Mouse (Mus musculus) ovary, postnatal 10 days (tissue): ENCODE measurements around the gene Hist1h2bl.
"Not testable (repeated sequence)": the region's sequence is repeated elsewhere in the genome, so short reads cannot be mapped to it uniquely, and the experiment has no call there.

Source experiments
- DNase-seq: peaks from one replicate; pipeline ENCODE4 v3.0.0; 2022; ENCODE audit warnings: low spot score

The Hist1h2bl gene

DNA sequence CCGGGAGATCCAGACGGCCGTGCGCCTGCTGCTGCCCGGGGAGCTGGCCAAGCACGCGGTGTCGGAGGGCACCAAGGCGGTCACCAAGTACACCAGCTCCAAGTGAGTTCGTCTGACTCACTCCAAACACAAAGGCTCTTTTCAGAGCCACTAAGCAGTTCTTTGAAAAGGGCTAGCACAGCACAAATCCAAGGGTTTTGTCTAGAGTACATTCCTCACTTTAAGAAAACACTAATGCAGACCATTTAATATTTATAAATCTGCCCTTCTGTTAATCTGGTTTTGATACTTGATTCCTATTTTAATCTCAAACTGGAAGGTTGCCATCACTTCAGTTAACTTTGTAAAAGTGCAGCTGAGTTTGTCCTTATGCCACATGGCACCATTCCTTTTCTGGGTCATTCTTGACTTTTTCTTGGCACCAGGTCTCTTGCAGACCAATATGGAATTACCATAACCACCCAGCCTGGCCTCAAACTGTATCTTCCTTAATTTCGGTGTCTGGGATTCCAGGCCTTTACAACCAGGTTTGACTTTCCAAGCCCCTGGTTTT is 6.5 kb upstream of the Hist1h2bl start:
- no peak for DNase-seq

DNA sequence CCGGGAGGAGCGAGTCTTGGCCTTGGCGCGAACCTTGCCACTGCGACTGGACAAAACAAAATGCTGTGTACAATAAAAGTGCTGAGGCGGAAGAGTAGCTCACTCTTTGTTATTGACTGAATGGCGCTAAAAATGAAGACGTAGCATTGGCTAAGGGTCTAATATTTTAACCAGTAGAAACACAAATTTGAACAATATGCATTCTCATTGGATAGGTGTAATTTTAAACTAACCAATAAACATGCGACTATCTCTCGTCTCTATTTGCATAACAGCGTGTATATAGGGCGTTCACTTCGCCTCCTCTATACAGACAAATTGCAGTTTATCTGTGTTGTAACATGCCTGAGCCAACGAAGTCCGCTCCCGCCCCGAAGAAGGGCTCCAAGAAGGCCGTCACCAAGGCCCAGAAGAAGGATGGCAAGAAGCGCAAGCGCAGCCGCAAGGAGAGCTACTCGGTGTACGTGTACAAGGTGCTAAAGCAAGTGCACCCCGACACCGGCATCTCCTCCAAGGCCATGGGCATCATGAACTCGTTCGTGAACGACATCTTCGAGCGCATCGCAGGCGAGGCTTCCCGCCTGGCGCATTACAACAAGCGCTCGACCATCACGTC is 5.9 kb upstream of the Hist1h2bl start, which contains the start of gene Hist1h2bm:
Gene Hist1h2bm (plus strand): TSS at position 288 of the 616 bp plus-strand sequence.
- DNase-seq, result not testable (repeated sequence)

DNA sequence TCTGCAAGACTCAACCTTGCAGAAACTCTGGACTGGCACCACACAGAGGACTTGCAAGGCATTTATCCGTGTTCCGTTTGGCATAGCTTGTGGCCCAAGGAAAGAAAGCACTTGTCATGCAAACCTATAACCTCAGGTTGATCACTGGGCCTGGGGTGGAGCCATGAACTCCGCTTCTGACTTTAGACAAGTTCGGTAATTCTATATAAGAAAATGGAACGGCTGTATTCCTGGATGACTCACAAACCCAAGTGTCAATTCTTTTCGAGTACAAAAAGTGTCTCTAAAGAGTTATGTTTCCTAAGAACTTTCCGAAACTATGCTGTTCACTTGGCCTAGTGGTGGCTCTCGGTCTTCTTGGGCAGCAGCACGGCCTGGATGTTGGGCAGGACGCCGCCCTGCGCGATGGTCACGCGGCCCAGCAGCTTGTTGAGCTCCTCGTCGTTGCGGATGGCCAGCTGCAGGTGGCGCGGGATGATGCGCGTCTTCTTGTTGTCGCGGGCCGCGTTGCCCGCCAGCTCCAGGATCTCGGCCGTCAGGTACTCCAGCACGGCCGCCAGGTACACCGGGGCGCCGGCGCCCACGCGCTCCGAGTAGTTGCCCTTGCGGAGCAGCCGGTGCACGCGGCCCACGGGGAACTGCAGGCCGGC is 5.3 kb upstream of the Hist1h2bl start:
- DNase-seq, result not testable (repeated sequence)

DNA sequence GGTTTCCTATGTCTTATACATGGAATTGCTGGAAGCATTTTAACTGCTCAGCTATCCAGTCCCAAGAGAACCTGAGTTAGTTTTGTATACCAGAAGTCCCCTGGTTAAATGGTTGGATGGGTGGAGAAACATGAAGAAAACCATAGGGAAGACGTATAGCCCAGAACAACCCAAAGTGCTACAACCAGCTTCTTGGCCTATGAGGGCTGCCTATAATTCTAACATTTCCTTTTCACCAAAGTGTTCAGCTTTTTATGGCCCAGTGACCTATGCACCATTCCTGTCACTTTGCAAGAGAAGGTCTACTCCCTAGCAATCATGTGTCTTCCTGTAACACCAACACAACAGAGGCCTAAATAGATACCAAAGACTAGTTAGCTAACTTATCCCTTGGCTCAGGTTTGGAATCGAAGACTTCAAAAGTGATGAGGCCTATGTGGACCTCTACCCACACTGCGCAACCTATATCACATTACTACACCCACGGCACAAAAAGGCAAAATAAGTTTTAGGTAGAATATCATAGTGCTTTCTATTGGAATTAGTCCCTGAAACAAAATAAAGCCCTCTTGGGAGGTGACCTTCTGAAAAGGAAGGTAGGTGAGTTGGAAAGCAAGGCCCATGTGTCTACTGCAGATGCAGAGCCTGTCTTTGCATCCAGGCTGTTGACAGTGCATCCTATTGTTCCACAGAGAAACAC is 2.6 kb upstream of the Hist1h2bl start:
- DNase-seq, result no peak

DNA sequence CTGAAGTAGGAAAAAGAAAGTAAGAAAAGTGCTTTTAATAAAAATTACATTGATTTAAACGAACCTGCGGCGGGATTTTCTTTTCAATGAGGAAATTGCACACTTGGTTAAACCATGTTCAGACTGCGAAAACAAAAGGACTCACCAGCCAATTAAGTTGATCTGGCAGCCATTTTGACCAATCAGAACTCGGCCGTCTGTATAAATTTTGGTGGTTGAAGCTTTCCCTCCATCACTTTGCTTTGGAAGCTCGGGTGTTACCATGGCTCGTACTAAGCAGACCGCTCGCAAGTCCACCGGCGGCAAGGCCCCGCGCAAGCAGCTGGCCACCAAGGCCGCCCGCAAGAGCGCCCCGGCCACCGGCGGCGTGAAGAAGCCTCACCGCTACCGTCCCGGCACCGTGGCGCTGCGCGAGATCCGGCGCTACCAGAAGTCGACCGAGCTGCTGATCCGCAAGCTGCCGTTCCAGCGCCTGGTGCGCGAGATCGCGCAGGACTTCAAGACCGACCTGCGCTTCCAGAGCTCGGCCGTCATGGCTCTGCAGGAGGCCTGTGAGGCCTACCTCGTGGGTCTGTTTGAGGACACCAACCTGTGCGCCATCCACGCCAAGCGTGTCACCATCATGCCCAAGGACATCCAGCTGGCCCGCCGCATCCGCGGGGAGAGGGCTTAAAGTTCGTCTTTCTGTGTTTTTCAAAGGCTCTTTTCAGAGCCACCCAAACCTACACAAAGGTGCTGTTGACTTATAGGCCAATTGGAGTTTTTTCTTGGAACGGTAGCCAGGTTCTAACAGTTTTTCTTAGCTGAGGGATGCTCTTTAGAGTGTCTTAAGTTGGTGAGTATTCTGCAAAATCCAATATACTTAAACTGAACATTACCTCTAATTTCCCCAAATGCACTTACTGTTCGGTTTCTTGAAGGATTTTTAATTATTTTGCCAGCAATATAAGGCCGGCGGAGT is 1.7 kb upstream of the Hist1h2bl start, which contains the start of gene Hist1h3h:
Gene Hist1h3h (plus strand): TSS at position 263 of the 961 bp plus-strand sequence.
- peak; percentile 80 for DNase-seq

DNA sequence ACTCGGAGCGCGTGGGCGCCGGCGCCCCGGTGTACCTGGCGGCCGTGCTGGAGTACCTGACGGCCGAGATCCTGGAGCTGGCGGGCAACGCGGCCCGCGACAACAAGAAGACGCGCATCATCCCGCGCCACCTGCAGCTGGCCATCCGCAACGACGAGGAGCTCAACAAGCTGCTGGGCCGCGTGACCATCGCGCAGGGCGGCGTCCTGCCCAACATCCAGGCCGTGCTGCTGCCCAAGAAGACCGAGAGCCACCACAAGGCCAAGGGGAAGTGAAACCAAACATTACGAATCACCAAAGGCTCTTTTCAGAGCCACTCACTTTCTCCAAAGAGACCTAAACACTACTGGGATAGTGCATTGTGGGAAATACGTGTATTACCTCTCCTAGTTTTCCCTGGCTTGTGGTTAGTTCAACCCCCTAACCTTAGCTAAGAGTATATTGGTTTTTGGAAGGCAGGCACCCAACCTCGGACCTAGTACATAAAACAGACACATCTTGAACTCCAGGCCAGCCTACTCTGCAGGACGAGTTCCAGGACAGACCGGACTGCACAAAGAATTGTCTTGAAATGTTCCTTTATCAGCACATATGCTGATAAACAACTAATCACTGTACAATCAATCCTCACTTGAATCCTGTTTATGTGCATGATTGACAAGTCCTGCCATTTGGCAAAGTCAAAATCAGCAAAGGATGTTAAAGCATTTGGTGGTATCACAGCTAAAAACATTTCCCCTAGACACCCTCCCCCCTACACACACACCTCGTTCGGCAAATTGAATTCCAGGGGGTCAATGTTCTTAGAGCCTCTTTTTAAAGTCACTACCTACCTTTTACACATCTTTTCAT is 823 bp upstream of the Hist1h2bl start:
- DNase-seq, result not testable (repeated sequence)

DNA sequence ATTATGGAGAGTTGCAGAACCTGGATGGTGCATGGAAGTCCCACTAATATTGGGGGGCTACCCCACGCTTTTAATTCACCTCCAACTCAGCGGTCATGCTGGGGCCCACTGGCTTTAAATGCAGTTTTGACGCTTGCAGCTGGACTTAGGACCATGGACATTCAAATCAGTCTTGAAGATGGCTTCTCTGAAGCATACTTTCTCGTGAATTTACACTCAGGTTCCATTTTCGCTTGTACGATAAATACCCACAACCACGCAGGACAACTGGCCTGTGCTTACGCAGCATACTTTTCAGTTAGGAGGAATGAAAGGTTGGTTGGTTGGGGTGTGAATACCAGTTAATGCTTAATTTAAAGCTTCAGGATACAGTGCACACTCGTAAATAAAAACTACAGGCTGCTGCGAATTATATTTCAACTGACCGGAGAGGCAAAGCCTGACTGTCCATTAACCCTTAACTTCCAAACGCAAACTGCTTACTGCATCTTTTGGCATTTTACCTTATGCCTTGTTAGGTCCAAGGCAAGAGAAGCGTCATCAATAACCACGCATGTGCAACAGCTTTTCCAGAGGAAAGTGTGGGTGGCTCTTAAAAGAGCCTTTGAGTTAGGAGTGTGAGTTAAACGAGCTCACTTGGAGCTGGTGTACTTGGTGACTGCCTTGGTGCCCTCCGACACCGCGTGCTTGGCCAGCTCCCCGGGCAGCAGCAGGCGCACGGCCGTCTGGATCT is 646 bp downstream of the Hist1h2bl start:
- DNase-seq, result no peak

DNA sequence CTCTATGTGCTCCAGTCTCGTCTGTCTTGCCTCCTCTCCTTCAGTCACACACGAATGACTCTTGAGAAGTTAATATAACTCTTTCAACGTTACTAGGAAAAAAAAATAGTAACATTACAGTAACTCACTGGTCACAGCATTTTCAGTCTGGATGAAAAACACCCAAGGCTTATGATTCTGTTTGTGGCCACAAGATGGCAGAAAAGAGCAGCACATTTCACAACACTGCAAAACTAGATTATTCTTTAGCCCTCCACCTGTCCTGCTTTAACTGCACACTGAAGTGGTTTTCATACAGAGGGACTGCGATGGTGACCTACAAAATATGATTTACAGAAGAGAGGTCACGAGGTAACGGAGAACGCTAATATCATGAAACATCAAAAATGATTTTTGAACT is 1.2 kb downstream of the Hist1h2bl start:
- no peak for DNase-seq

DNA sequence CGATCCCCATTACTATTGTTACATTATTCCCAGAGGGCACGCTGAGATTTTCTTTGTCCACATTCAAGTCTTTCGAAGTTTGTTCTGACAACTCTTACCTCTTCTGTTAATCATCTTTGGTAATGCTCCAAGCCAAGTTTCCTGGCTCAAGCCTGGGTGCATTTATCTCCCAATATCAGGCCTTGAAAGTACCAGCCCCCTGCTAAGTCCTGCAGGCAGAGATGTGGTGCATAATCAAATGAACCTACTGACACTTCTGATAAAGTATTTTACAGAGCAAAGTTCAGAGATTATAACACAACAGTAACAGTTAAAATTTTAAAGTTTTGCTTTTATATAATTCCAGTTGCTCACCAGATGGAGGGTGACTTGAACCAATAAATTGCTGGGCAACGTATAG is 4.2 kb downstream of the Hist1h2bl start:
- DNase-seq, result no peak

DNA sequence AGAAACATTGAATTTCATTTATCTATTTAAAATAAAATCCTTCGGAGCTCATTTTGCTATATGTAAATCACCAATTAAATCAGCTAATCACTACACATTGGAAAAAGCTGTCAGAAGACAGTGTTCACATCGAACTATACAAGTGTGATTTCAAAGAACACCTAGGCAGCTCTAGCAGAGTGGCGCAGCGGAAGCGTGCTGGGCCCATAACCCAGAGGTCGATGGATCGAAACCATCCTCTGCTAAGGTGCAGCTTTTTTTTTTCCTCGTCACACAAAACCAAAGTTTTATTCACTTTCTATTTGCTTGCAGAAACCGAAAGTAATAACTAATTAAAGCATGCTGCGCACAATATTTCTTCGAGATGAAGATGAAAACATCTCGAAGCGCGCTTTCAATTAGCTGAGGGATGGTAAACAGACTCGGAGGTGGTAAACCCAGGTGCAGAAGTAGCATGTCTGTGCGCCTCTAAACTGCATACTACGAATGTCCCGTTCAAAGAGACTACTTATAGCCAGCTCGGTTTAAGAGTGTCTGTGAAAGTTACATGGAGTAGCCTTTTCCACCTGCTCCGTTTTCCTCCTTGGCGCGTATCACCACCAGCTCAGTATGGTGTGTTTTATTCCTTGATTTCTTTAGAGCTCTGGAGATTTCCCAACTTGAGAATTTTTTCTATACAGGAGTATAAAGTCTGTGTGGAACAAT is 5.0 kb downstream of the Hist1h2bl start:
- peak; percentile 61 for DNase-seq

DNA sequence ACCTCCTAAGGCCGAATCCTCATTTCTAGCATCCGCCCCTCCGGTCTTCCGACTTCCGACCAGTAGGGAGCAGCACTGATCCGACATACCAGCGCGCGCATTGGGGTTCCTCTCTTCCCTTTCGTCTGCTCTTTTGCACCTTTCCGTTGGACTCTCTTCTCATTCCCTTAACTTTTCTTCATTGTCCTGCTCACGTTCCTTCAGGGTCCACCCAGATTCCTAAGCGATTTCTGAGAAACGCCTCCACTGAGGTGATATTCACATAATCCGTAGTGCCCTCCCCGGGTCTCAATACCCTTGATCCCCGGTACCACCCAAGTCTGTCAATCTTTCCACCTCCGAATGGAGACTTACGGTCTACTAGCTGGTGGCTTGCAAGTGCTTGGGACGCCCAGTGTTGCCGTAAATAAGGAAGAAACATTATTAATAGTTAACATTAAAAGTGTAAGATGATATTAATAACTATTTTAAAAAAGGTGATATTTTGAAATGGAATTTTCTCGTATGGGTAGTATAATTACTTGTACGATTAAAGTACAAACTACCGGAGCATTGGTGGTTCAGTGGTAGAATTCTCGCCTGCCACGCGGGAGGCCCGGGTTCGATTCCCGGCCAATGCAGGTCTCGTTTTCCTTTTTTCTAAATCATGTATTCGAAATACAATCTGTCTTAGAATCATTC is 5.8 kb downstream of the Hist1h2bl start:
- DNase-seq, result peak; percentile 81

DNA sequence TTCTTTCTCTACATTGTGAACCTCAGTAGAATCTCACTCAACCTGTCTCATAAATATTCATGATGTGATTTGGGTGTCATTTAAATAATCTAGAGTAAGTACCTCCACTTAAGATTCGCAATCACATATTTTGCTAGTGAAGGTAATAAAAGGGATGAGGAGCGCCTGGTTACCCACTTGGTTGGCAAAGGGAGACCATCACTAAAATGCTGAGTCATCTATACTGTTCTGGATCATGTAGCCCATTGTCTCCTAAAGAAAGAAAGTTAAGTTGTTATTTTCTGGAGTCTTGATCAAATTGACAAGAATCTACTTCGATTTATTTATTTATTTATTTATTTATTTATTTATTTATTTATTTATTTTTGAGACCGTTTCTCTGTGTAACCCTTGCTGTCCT is 9.3 kb downstream of the Hist1h2bl start:
- no peak for DNase-seq

DNA sequence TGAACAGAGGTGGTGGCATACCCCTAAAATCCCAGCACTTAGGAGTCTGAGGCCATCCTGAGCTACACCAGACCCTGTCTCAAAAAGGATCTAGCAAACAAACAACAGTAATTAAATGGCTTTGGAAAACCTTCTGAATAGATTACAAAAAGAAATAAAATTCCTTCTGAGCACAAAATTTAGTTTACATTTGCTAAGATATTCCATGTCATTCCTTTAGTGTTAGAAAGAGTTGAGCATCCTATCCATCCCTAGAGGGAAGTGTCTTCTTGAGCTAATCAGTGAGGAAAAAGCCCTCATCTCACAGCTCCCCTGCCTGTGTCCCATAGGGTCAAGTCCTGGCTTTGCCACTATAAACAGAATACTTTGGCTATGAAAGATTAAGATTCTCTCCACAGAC is 18.1 kb downstream of the Hist1h2bl start, which contains the start of gene Olfr1359:
Gene Olfr1359 (plus strand): TSS at position 301 of the 400 bp plus-strand sequence.
- no peak for DNase-seq

DNA sequence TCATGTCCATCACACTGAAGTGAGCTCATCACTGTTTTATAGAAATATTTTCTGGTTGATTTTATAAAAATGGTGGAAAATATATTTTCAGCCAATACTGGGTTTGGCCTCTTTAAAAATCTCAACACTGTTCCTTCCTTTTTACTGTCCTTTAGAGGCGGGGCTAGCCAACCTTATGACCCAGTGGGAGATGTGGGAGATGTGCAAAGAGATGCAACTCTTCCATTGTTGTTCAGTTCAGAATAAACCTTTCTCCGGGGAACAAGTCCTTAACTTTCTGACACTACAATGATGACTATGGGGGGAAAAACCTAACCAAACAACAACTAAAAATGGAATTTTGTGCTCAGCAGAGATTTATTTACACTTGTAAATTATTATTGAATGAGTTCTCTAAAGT is 38.6 kb downstream of the Hist1h2bl start, which contains the start of gene Olfr1360:
Gene Olfr1360 (minus strand): TSS at position 101 of the 400 bp plus-strand sequence.
- no peak for DNase-seq
